Mouse (Mus musculus) induced T-regulatory cell, adult 2 months (primary cell): ENCODE data around the gene Lrch2.
"Not testable (repeated sequence)": the region's sequence is repeated elsewhere in the genome, so short reads cannot be mapped to it uniquely, and the experiment has no call there.

Experiments used
- DNase-seq: peaks from one replicate; pipeline ENCODE4 v3.0.0-alpha.2; 2012; ENCODE audit warnings: low read depth

The Lrch2 gene

GRCm38 (mm10) chrX:147553421-147554201 is at the start of gene Lrch2:
Gene Lrch2, minus strand, starts transcription at chrX:147554081.
- no peak for DNase-seq

GRCm38 (mm10) chrX:147540934-147541870 is 12.7 kb downstream of the Lrch2 start:
- no peak for DNase-seq

GRCm38 (mm10) chrX:147538377-147538776 is 15.5 kb downstream of the Lrch2 start:
- DNase-seq: no peak

GRCm38 (mm10) chrX:147537117-147537516 is 16.8 kb downstream of the Lrch2 start:
- DNase-seq: not testable (repeated sequence)

- no peak for DNase-seq
Measured at GRCm38 (mm10) chrX:147535616-147536015, 18.3 kb downstream of the Lrch2 start.

- DNase-seq: no peak
Measured at GRCm38 (mm10) chrX:147531675-147532074, 22.2 kb downstream of the Lrch2 start.

GRCm38 (mm10) chrX:147527646-147528172 is 26.2 kb downstream of the Lrch2 start:
- DNase-seq: no peak

- no peak for DNase-seq
Measured at GRCm38 (mm10) chrX:147489551-147489950, 64.3 kb downstream of the Lrch2 start.

GRCm38 (mm10) chrX:147453610-147454009 is 100.3 kb downstream of the Lrch2 start, which contains the start of gene Vmn1r239-ps:
Gene Vmn1r239-ps, minus strand, starts transcription at chrX:147453710.
- DNase-seq: not testable (repeated sequence)

- DNase-seq: no peak
Measured at GRCm38 (mm10) chrX:147443386-147443785, 110.5 kb downstream of the Lrch2 start.

GRCm38 (mm10) chrX:147435400-147435799 is 118.5 kb downstream of the Lrch2 start:
- no peak for DNase-seq

GRCm38 (mm10) chrX:147429753-147430152 is 124.1 kb downstream of the Lrch2 start:
- no peak for DNase-seq

GRCm38 (mm10) chrX:147429129-147429528 is 124.8 kb downstream of the Lrch2 start, which contains the start of gene Il13ra2:
Gene Il13ra2, minus strand, starts transcription at chrX:147429192.
- DNase-seq: no peak
